Mouse (Mus musculus) ovary, postnatal 10 days (tissue): ENCODE results near the gene Glb1l.

ENCODE experiments used
- DNase-seq: peaks from one replicate; pipeline ENCODE4 v3.0.0; 2022; ENCODE audit warnings: low spot score

Glb1l gene

GRCm38 (mm10) chr1:75192452-75192851 lies 18.2 kb downstream of the Glb1l start:
- no peak for DNase-seq

- DNase-seq = peak; percentile 70
These were observed 18.8 kb downstream of the Glb1l start, which contains the start of the genes Ankzf1 and Atg9a for GRCm38 (mm10) chr1:75191622-75192402. Gene Ankzf1 (plus strand): TSS chr1:75192151. Gene Atg9a (minus strand): TSS chr1:75192196.

- DNase-seq = no peak
These were observed 19.4 kb downstream of the Glb1l start for GRCm38 (mm10) chr1:75191258-75191621.

GRCm38 (mm10) chr1:75190577-75190976 lies 20.0 kb downstream of the Glb1l start:
- DNase-seq = no peak

- DNase-seq = no peak
These were observed 22.6 kb downstream of the Glb1l start for GRCm38 (mm10) chr1:75187914-75188483.

GRCm38 (mm10) chr1:75187126-75187525 lies 23.5 kb downstream of the Glb1l start:
- DNase-seq = no peak

- DNase-seq = no peak
These were observed 25.1 kb downstream of the Glb1l start for GRCm38 (mm10) chr1:75185495-75185894.

- no peak for DNase-seq
These were observed 28.5 kb downstream of the Glb1l start for GRCm38 (mm10) chr1:75182160-75182559.

GRCm38 (mm10) chr1:75181377-75181870 lies 29.2 kb downstream of the Glb1l start:
- no peak for DNase-seq

GRCm38 (mm10) chr1:75180741-75181140 lies 29.9 kb downstream of the Glb1l start:
- DNase-seq = no peak

- DNase-seq = peak; percentile 55
These were observed 30.5 kb downstream of the Glb1l start, which contains the start of gene Abcb6 for GRCm38 (mm10) chr1:75180105-75180590. Gene Abcb6 (minus strand): TSS chr1:75180392.

GRCm38 (mm10) chr1:75179334-75180104 lies 31.1 kb downstream of the Glb1l start:
- DNase-seq = no peak

GRCm38 (mm10) chr1:75168472-75169464 lies 41.8 kb downstream of the Glb1l start, which contains the start of gene Zfand2b:
Gene Zfand2b (plus strand): TSS chr1:75168646.
- peak; percentile 86 for DNase-seq

GRCm38 (mm10) chr1:75168093-75168471 lies 42.5 kb downstream of the Glb1l start:
- DNase-seq = no peak

GRCm38 (mm10) chr1:75160256-75160617 lies 50.4 kb downstream of the Glb1l start:
- no peak for DNase-seq

GRCm38 (mm10) chr1:75159540-75160255 lies 50.9 kb downstream of the Glb1l start:
- no peak for DNase-seq

GRCm38 (mm10) chr1:75158990-75159389 lies 51.6 kb downstream of the Glb1l start:
- no peak for DNase-seq

GRCm38 (mm10) chr1:75155837-75156236 lies 54.8 kb downstream of the Glb1l start:
- no peak for DNase-seq

- DNase-seq = no peak
These were observed 61.9 kb downstream of the Glb1l start for GRCm38 (mm10) chr1:75148727-75149126.
